Mouse (Mus musculus) neural tube, embryonic 10.5 days (tissue): ENCODE measurements at regions not wholly inside any gene's neighbourhood (a gene's known extent, or its start where the extent isn't known, plus 50 kb on each side); places are given as distances from the start of the nearest gene placed in this dataset.

Experiments used
- DNase-seq: peaks from one replicate; pipeline ENCODE4 v3.0.0-alpha.2; 2017; ENCODE audit warnings: low spot score; ENCODE audit errors: extremely low spot score

GRCm38 (mm10) chr3:16816814-16817213, 810.6 kb upstream of the Gm5150 start:
- DNase-seq: no peak

GRCm38 (mm10) chr3:16816101-16816500, 809.9 kb upstream of the Gm5150 start:
- no peak for DNase-seq

GRCm38 (mm10) chr3:16810878-16811611, 804.8 kb upstream of the Gm5150 start:
- DNase-seq: no peak

GRCm38 (mm10) chr3:16803603-16804002, 797.4 kb upstream of the Gm5150 start:
- DNase-seq: no peak
